Mouse (Mus musculus) kidney, embryonic 14.5 days (tissue): ENCODE results near the gene Setd7. TPM values are rescaled to one million over a fixed set of nuclear protein-coding genes. Genes with fewer than 3 reads are reported as not detected.
A peak's percentile ranks its signal among the peaks of the same experiment; 100 is the strongest.

Experiments used
- ATAC-seq: fragments of 200-750 bp; cut with Nextera tagmentation; 2 replicates; pipeline ENCODE4 v1.8.0; 2017; ENCODE audit warnings: moderate number of reproducible peaks, mild to moderate bottlenecking, moderate TSS enrichment, moderate library complexity; ENCODE audit not compliant: low FRiP score, low TSS enrichment
- H3K27ac ChIP-seq: fragments of 300-500 bp; sonication (generic); 2 replicates; pipeline ENCODE4 v1.5.1; 2014; ENCODE audit warnings: low read depth, mild to moderate bottlenecking, low read length, moderate library complexity, mixed read lengths
- H3K27me3 ChIP-seq: fragments of 300-500 bp; sonication (generic); 2 replicates; pipeline ENCODE4 v1.6.1; 2014; ENCODE audit warnings: mild to moderate bottlenecking, low read length; ENCODE audit not compliant: control insufficient read depth, insufficient read depth
- H3K36me3 ChIP-seq: fragments of 300-500 bp; sonication (generic); 2 replicates; pipeline ENCODE4 v1.6.1; 2014; ENCODE audit warnings: low read length, mixed read lengths; ENCODE audit not compliant: control insufficient read depth, insufficient read depth
- H3K4me1 ChIP-seq: fragments of 300-500 bp; sonication (generic); 2 replicates; pipeline ENCODE4 v1.6.1; 2014; ENCODE audit warnings: low read length, mixed read lengths; ENCODE audit not compliant: control insufficient read depth, insufficient read depth
- H3K4me2 ChIP-seq: fragments of 300-500 bp; sonication (generic); replicated peaks from 2 replicates; pipeline ENCODE4 v1.6.1; 2014; ENCODE audit warnings: low read depth, mild to moderate bottlenecking, low read length
- H3K4me3 ChIP-seq: fragments of 300-500 bp; sonication (generic); 2 replicates; pipeline ENCODE4 v1.5.1; 2014; ENCODE audit warnings: mild to moderate bottlenecking, low read length
- H3K9ac ChIP-seq: fragments of 300-500 bp; sonication (generic); 2 replicates; pipeline ENCODE4 v1.6.1; 2014; ENCODE audit warnings: low read depth, mild to moderate bottlenecking, low read length, moderate library complexity
- H3K9me3 ChIP-seq: fragments of 300-500 bp; sonication (generic); 2 replicates; pipeline ENCODE4 v1.6.1; 2016; ENCODE audit warnings: low read length; ENCODE audit not compliant: control insufficient read depth
- WGBS: fragments of 180-500 bp; shearing (Covaris S2); extraction: QIAGEN DNeasy Blood & Tissue Kit; methylation state at CpG from one replicate; pipeline ENCODE4 v1.1.7; 2014; 5-methylcytosine and 5-hydroxymethylcytosine counted together
- polyA plus RNA-seq: library from polyadenylated mRNA; unstranded; fragments of >200 nt; fragmentation: Nextera tagmentation; extraction: Ambion mirVana; gene quantifications from 2 replicates; pipeline ENCODE4 v1.2.1, GENCODE M21; 2014

Gene Setd7
- polyA plus RNA-seq, 1 experiment from 2014 or later = 4.7 TPM

GRCm38 (mm10) chr3:51561993-51562385 lies 1.3 kb upstream of the Setd7 start:
- no peak overlapping the region for H3K9ac ChIP-seq
- H3K9me3 ChIP-seq = no peaks in the 10 kb centered on the region
- 65% methylated on average over 6 of the region's 6 CpGs for WGBS
- H3K27ac ChIP-seq = no peak overlapping the region
- no peak overlapping the region; the same call in 1 of the 2 replicates for H3K4me2 ChIP-seq
- H3K4me3 ChIP-seq = no peak overlapping the region
- peaks cover 10% of the 10 kb centered on the region for H3K4me1 ChIP-seq
- no peaks in the 10 kb centered on the region for H3K36me3 ChIP-seq
- no peak for ATAC-seq
- no peaks in the 10 kb centered on the region for H3K27me3 ChIP-seq

GRCm38 (mm10) chr3:51561109-51561992 lies 672 bp upstream of the Setd7 start:
- Histone ChIP-seq H3K4me2 (peak overlapping the region; percentile 82), H3K9me3 (no peaks in the 10 kb centered on the region), H3K27ac (peak overlapping the region; percentile 89), H3K27me3 (no peaks in the 10 kb centered on the region), H3K36me3 (no peaks in the 10 kb centered on the region), H3K9ac (peak overlapping the region; percentile 88), H3K4me3 (peak overlapping the region; percentile 75), H3K4me1 (peaks cover 10% of the 10 kb centered on the region)
- ATAC-seq = peak; percentile 40
- WGBS = 2% methylated on average over 32 of the region's 32 CpGs

DNA sequence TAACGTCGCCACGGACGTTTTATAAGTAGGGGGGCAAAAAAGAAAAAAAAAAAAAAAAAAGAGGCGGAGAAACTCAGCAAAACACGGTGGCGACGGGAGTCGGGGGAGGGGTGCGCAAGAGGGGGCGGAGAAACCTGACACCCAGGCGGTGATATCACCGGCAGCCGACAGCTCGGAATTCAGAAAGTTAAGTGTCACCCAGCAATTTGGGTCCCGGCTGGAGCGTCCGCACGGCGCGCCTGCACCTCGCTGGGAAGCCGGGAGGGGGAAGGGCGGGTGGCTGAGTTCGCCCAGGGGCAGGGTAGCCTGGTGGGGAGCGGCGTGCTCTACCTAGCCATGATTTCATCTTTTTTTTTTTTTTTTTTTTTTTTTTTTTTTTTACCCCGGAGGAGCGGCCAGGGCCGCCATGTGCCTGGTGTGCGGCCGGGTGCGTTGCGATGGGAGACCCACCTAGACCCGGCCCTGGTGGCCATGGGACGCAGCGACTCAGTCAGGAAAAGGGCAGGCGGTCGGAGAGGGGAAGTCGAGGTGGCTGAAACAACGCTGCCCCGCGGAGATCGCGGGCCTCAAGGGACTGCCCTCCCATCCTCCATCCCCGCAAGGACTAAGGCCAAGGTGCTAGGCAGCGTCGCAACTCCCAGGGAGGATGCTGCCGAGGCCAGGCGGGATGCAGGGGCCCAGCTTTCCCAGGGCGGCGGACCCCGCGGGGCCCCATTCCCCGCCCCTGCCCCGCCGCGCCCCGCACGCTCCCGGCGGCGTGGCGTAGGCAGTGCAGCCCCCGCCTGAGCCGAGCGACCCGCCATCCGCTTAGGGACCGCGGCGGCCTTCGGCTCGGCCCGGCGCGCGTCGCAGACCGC lies 857 bp downstream of the Setd7 start:
- WGBS = under 1% methylated on average over 76 of the region's 80 CpGs

DNA sequence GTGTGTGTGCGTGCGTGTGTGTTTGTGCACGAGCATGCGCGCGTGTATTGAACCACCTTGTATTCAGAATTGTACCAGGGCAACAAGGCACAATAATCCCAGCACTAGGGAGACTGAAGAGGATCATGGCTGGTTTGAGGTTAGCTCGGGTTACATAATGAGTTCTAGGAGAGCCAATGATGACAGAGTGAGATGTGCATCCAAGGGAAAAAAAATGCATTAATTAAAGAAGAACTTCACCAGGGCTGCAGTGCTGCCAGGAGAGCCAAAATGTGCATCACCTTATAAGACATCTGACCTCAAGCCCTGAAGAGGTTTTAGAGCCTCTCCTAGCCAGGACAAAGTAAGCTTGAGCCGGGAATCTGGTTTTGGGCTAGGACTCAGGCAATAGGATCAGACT lies 5.1 kb downstream of the Setd7 start:
- ATAC-seq = no peak
- WGBS = 79% methylated on average over 8 of the region's 8 CpGs
- Histone ChIP-seq H3K36me3 (no peaks in the 10 kb centered on the region), H3K27me3 (no peaks in the 10 kb centered on the region), H3K9ac (no peak overlapping the region), H3K4me3 (no peak overlapping the region), H3K27ac (no peak overlapping the region), H3K4me2 (no peak overlapping the region), H3K9me3 (no peaks in the 10 kb centered on the region), H3K4me1 (peaks cover 19% of the 10 kb centered on the region)

More for the DNA sequence above, 857 bp downstream of the Setd7 start:
- no peaks in the 10 kb centered on the region for H3K9me3 ChIP-seq
- peak overlapping the region; percentile 88 for H3K9ac ChIP-seq
- peaks cover 10% of the 10 kb centered on the region for H3K4me1 ChIP-seq
- peak overlapping the region; percentile 89 for H3K27ac ChIP-seq
- H3K36me3 ChIP-seq = no peaks in the 10 kb centered on the region
- H3K4me3 ChIP-seq = peak overlapping the region; percentile 75
- peak overlapping the region; percentile 82 for H3K4me2 ChIP-seq
- peak; percentile 67 for ATAC-seq
- no peaks in the 10 kb centered on the region for H3K27me3 ChIP-seq

- Histone ChIP-seq H3K27ac (no peak overlapping the region), H3K4me2 (no peak overlapping the region), H3K9ac (no peak overlapping the region), H3K27me3 (no peaks in the 10 kb centered on the region), H3K4me3 (no peak overlapping the region), H3K36me3 (peaks cover 4% of the 10 kb centered on the region; the same call in 1 of the 2 replicates), H3K9me3 (no peaks in the 10 kb centered on the region), H3K4me1 (peaks cover 19% of the 10 kb centered on the region)
- WGBS = 81% methylated on average over 4 of the region's 4 CpGs
- ATAC-seq = no peak
These were observed 5.8 kb downstream of the Setd7 start for GRCm38 (mm10) chr3:51554836-51555235.

- H3K4me2 ChIP-seq = no peak overlapping the region
- WGBS = 77% methylated on average over 9 of the region's 9 CpGs
- no peak overlapping the region for H3K9ac ChIP-seq
- peaks cover 10% of the 10 kb centered on the region for H3K36me3 ChIP-seq
- H3K9me3 ChIP-seq = no peaks in the 10 kb centered on the region
- no peak for ATAC-seq
- no peaks in the 10 kb centered on the region for H3K27me3 ChIP-seq
- no peak overlapping the region for H3K4me3 ChIP-seq
- H3K4me1 ChIP-seq = peaks cover 17% of the 10 kb centered on the region
- no peak overlapping the region for H3K27ac ChIP-seq
These were observed 6.6 kb downstream of the Setd7 start for GRCm38 (mm10) chr3:51554067-51554466.

DNA sequence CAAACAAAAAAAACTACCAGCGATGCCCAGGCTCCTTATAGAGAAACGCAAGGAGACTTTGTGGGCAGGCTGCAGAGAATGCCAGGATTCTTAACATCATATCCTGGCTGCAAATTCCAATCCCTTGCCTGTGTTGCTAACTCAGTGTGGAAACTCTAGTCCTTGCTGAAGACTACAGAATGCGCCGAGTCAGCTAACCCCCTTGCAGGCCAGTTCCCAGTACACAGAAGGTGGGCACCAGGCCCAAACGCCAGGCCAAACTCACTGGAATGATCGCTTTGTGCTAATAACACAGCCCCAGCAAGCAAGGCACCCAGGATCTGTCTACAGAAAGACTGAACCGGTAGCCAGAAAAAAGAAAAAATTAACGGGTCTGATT lies 7.2 kb downstream of the Setd7 start:
- WGBS = 75% methylated on average over 8 of the region's 8 CpGs
- Histone ChIP-seq H3K27me3 (no peaks in the 10 kb centered on the region), H3K9ac (no peak overlapping the region), H3K4me2 (no peak overlapping the region), H3K9me3 (no peaks in the 10 kb centered on the region), H3K27ac (no peak overlapping the region), H3K4me3 (no peak overlapping the region), H3K4me1 (peaks cover 12% of the 10 kb centered on the region), H3K36me3 (peaks cover 10% of the 10 kb centered on the region)
- no peak for ATAC-seq

DNA sequence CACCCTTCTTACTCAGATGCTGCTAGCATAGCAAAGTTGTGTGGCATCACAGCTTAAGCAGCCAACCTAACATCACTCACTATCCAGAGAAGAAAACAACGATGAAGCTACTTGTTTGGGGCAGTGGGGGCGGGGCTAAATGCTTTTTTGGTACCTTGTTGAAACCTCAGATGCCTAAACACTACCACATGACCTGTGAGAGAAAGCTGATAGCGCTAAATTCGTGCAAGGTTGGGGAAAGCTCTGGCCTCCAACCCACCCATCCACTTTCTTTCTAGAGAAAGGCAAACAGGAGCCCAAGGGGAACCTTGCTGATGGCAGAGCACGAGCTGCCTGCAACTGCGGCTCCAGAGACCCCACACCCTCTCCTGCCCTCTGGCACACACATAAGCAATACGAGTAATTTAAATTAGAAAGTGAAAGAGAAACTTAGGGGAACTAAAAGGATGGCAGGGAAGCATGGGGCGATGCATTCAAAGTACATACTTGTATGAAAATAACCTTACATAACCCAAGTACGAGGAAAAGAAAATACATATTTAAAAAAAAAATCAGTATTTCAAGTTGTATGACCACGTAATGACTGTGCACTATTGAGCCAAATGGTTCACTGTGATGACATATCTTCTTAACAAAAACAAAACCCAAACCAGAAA lies 7.7 kb downstream of the Setd7 start:
- peaks cover 10% of the 10 kb centered on the region for H3K36me3 ChIP-seq
- H3K9me3 ChIP-seq = no peaks in the 10 kb centered on the region
- ATAC-seq = no peak
- no peak overlapping the region for H3K4me3 ChIP-seq
- H3K4me2 ChIP-seq = no peak overlapping the region
- H3K27ac ChIP-seq = no peak overlapping the region
- H3K27me3 ChIP-seq = no peaks in the 10 kb centered on the region
- H3K9ac ChIP-seq = no peak overlapping the region
- 56% methylated on average over 10 of the region's 10 CpGs for WGBS
- peaks cover 9% of the 10 kb centered on the region for H3K4me1 ChIP-seq
